Mouse (Mus musculus) heart, postnatal 36 days (tissue): ENCODE measurements around the gene Adamtsl4. TPM values are rescaled to one million over a fixed set of nuclear protein-coding genes. Genes with fewer than 3 reads are reported as not detected.
"Not testable (repeated sequence)": the region's sequence is repeated elsewhere in the genome, so short reads cannot be mapped to it uniquely, and the experiment has no call there.

Experiments used
- DNase-seq, 2 experiments: peaks; one replicate each; pipeline ENCODE4 v3.0.0; 2021 to 2022
- intact Hi-C: fragments of 180-260 bp; cut with DNase I; formaldehyde crosslinking; loops from one replicate; pipeline ENCODE4 v1.15.1; 2025
- total RNA-seq, 2 experiments: library from RNA; stranded (reverse); gene quantifications; 2 replicates each; pipeline ENCODE4 v1.2.3; 2021

Adamtsl4 gene
- total RNA-seq, 2 experiments from 2014 or later, result 62.2 to 67.6 TPM

- intact Hi-C loops, result no loop called here
- DNase-seq, result no peak
Measured at GRCm38 (mm10) chr3:95680673-95681072, 7.0 kb downstream of the Adamtsl4 start.

- intact Hi-C loops, result no loop called here
- no peak for DNase-seq
Measured at GRCm38 (mm10) chr3:95679551-95679950, 8.2 kb downstream of the Adamtsl4 start.

- intact Hi-C loops, result loop anchor here (2.0 kb wide), 1 partner anchor 23 kb away; no protein-coding TSS in a partner anchor
- peak in 1 of 2 experiments; percentile 52 for DNase-seq
Measured at GRCm38 (mm10) chr3:95677420-95678090, 10.2 kb downstream of the Adamtsl4 start.

GRCm38 (mm10) chr3:95676745-95677419 is 10.8 kb downstream of the Adamtsl4 start:
- peak; percentile 87 for DNase-seq
- intact Hi-C loops, result loop anchor here (2.0 kb wide), 1 partner anchor 24 kb away; no protein-coding TSS in a partner anchor

GRCm38 (mm10) chr3:95675301-95676092 is 12.2 kb downstream of the Adamtsl4 start:
- DNase-seq, result peak; percentile 82 to 89
- intact Hi-C loops, result loop anchor here (1.0 to 2.0 kb wide), 3 partner anchors 16 to 42 kb away; no protein-coding TSS in a partner anchor

GRCm38 (mm10) chr3:95674812-95675211 is 12.9 kb downstream of the Adamtsl4 start:
- intact Hi-C loops, result loop anchor here (1.0 kb wide), 2 partner anchors 16 to 42 kb away; no protein-coding TSS in a partner anchor
- DNase-seq, result no peak

GRCm38 (mm10) chr3:95674236-95674635 is 13.5 kb downstream of the Adamtsl4 start:
- intact Hi-C loops, result no loop called here
- peak; percentile 78 to 83 for DNase-seq

- intact Hi-C loops, result no loop called here
- peak in 1 of 2 experiments; percentile 70 for DNase-seq
Measured at GRCm38 (mm10) chr3:95673707-95674211, 14.0 kb downstream of the Adamtsl4 start.

GRCm38 (mm10) chr3:95672861-95673706 is 14.6 kb downstream of the Adamtsl4 start:
- intact Hi-C loops, result no loop called here
- peak in 1 of 2 experiments; percentile 67 for DNase-seq

GRCm38 (mm10) chr3:95672461-95672860 is 15.3 kb downstream of the Adamtsl4 start:
- peak in 1 of 2 experiments; percentile 37 for DNase-seq
- intact Hi-C loops, result no loop called here

- no peak for DNase-seq
- intact Hi-C loops, result no loop called here
Measured at GRCm38 (mm10) chr3:95671201-95671600, 16.5 kb downstream of the Adamtsl4 start.

GRCm38 (mm10) chr3:95670419-95670818 is 17.3 kb downstream of the Adamtsl4 start:
- intact Hi-C loops, DNase-seq: not testable (repeated sequence)

- intact Hi-C loops, result no loop called here
- DNase-seq, result no peak
Measured at GRCm38 (mm10) chr3:95669309-95669665, 18.4 kb downstream of the Adamtsl4 start.

GRCm38 (mm10) chr3:95668589-95669308 is 19.0 kb downstream of the Adamtsl4 start:
- DNase-seq, result no peak
- intact Hi-C loops, result no loop called here

- DNase-seq, result peak; percentile 62 to 70
- intact Hi-C loops, result no loop called here
Measured at GRCm38 (mm10) chr3:95668026-95668425, 19.7 kb downstream of the Adamtsl4 start.

- DNase-seq, result no peak
- intact Hi-C loops, result no loop called here
Measured at GRCm38 (mm10) chr3:95667521-95667920, 20.2 kb downstream of the Adamtsl4 start.

GRCm38 (mm10) chr3:95666124-95666844 is 21.4 kb downstream of the Adamtsl4 start:
- intact Hi-C loops, result no loop called here
- peak in 1 of 2 experiments; percentile 68 for DNase-seq

- intact Hi-C loops, result no loop called here
- DNase-seq, result no peak
Measured at GRCm38 (mm10) chr3:95664940-95665352, 22.8 kb downstream of the Adamtsl4 start.
